Mouse (Mus musculus): ENCODE measurements around the gene Rere. TPM values are rescaled to one million over a fixed set of nuclear protein-coding genes. Genes with fewer than 3 reads are reported as not detected.
"Not testable (repeated sequence)": the region's sequence is repeated elsewhere in the genome, so short reads cannot be mapped to it uniquely, and the experiment has no call there.

Gene Rere
- total RNA-seq, 1 experiment from 2014 or later = 177 TPM

DNA sequence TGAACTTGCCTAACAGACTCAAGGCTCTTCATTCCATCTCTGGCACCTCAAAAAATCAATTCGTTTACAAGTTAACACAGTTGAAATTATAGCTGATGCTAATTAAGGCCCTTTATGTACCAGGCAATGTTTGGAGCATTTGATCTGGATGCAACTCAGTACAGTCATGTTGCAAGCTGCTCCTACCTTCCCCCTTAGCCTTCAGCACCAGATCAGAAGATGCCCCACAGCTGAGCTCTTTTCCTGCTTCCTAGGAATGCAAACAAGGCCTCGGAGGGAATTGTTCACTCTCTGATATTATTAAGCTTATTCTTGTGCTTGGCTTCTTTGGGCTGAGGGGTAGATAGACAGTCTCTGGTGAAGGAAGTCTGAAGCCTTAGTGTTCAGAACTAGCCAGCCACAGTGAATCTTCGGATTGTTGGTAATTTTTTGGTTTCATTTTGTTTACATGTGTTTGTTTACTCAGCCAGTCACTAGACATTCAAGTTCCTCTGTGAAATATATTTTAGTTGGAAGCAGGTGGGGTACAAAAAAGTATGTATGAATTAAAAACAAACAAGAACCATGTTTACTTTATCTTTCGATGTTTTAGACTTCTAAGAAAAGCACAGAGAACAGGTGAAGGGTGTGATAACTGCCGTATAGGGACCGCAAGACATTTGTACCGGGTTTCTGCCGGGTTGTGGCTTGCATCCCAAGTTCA lies 306.3 kb downstream of the Rere start:
- DNase-seq = no peak

DNA sequence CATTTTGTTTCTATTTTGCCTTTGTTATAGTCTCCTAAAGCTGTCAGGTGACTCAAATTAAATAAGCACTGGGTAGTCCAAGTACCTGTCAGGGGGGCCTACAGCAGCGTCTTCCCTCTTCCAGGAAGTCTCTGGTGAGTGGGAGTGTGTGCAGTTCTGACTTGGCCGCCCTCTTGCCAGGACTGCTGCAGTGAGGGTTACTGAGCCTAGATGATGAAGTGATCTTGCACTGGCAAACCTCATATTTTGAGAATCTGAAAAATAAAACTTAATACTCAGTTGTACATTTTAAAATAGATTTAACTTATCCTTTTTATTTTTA lies 306.8 kb downstream of the Rere start:
- DNase-seq = no peak

DNA sequence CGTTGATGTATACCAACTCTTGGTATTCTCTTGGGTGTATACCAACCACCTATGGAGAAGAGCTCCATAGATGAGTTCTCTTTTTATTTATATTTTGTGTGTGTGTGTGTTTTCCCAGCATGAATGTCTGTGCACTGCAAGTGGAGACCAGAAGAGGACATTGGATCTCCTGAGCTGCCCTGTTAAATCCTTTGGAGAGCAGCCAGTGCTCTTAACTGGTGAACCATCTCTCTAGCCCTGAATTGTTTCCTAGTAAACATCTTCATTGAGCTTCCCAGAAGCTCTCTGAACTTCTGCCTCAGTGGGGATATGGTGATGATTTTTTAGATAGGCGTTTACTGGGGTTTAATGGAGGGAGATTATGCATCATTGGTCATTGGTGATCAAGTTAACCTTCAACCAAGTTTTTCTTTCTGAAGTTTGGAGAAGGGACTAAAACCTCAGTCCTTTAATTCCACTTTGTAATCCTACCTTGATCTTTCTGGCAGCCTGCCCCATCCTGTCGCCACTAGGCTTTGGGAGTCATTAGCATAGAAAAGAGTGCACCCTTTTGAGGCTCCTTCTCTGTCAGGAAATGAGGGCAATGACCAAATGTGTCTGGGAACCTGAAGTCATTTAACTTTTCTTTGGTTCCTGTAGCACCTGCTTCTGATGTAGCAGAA lies 309.3 kb downstream of the Rere start:
- no peak for DNase-seq

DNA sequence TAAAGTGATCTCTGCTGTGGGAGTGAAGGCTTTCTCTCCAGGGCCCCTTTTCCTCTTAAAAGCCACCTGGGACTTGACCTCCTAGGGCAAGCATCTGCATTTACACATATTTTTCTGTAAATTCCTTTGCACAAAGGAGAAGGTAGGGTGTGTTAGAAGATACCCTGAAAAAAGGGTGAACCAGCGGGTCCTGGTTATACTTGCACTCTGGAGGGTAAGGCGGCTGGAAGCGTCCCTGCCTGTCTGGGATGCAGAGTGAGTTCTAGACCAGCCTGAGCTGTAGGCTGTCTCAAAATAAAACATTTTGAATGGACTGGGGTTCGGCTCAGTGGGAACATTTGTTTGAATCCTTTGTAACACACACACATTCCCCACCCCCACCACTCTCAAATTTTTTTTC lies 310.2 kb downstream of the Rere start:
- no peak for DNase-seq

DNA sequence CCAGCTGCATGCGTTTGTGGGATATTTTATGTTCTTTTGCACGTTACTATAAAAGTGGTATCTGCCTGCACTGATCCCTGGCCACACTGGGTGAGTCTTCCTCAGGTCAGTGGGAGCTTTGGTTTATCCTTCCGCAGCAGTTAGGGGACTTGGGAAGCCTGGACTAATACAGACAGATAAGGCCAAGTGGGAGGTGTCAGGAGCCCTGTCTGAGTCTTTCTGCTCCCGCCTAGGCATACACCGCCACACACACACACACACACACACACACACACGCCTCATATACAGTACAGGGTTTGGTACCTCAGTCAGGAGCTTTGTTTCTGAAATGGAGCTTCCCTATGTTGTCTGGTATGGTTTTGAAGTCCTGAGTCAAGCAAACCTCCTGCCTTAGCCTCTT lies 310.6 kb downstream of the Rere start:
- DNase-seq = no peak

DNA sequence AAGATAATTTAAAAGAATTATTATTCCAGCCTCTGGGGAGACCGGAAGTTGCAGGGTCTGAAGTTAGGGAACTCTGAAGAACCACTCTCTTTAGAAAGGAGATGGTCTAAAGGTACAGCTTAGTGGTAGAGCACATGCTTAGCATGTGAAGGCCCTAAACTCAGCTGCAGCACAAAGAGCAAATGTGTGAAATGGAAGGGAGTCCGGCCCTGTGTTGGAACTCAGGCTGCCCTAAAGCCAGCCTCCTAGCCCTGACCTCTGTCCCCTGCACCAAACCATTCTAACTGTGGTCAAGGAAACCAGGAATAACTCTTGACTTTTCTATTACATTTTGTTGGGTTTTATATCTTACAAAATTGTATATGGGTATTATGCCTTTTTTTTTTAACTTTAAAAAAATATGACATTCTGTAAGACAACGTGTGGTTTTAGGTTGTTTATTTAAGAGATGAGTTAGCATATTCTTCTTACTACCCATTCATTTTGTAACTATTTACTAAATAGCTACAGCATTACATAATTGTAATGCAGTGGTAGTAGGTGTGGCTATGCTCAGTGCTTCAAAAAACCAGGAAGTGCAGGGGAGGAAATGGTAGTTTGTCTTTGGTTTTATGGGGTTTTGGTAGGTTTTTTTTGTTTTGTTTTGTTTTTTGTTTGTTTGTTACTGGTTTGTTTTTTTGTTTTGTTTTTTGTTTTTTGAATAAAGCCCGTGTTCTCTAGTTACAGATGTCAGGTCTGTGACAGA lies 312.2 kb downstream of the Rere start:
- no peak for DNase-seq

DNA sequence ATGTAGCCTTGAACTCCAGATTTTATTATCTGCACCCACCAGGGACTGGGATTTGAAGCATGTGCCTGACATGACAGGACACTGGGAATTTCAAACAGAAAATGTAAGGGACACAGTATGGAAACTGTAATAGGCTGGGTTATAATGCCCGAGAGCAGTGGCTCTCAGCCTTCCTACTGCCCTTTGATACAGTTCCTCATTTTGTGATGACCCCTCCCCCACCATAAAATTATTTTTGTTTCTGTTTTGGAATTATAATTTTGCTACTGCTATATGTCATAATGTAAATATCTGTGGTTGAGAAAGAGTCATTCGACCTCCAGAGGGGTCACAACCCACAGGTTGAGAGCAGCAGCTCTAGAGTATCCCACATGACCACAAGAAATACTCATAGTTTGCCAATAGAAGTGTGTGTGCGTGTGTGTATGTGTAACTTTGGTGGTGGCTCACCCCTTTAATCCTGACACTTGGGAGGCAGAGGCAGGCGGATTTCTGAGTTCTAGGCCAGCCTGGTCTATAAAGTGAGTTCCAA lies 312.9 kb downstream of the Rere start:
- no peak for DNase-seq

DNA sequence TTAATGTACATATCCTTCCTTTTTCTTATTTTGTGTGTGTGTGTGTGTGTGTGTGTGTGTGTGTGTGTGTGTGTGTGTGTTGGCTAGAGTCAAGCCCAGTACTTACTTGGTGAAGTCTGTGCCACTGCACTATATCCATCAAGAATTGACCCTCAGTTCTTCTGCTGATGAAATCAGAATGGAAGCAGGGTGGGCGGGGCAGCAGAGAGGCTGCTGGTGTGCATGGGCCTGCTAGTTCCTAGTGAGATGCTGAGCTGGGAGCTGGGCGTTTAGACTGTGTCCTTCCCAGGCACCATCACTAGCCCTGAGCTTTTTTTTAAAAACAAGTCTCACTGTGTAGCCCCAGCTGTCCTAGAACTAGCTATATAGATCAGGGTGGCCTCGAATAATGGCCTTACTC lies 313.6 kb downstream of the Rere start:
- DNase-seq = no peak

DNA sequence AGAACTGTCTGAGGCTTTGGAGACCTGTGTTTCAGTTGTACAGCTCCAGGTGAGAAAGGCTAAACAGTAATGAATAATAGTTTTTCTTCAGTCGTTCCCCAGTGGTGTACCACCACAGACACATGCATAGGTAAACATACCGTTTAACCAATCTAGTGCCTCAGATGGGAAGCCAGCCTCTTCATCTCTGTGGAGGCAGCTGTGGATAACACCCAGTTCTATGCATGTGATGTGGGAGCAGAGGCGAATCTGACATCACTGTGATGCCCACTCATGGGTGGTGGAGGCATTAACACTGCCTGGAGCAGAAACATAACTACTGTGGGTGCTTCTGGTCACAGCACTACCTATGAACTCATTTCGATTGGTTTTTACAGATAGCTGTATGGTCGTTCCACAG lies 314.5 kb downstream of the Rere start:
- DNase-seq = no peak

DNA sequence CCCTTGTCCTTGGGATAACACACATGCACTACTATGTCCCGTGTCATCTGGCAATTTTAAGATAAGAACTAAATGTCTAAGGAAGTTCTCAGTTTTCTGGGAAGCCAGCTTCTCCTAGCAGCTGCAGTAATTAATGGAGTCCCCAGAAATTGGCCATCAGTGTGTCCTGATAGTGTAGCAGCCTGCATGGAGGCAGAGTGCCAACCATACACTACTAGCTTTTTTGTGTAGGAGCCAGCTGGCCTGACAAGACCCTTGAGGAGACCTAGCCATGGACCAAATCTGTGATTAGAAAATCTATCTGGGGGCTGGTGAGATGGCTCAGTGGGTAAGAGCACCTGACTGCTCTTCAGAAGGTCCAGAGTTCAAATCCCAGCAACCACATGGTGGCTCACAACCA lies 317.2 kb downstream of the Rere start:
- no peak for DNase-seq

DNA sequence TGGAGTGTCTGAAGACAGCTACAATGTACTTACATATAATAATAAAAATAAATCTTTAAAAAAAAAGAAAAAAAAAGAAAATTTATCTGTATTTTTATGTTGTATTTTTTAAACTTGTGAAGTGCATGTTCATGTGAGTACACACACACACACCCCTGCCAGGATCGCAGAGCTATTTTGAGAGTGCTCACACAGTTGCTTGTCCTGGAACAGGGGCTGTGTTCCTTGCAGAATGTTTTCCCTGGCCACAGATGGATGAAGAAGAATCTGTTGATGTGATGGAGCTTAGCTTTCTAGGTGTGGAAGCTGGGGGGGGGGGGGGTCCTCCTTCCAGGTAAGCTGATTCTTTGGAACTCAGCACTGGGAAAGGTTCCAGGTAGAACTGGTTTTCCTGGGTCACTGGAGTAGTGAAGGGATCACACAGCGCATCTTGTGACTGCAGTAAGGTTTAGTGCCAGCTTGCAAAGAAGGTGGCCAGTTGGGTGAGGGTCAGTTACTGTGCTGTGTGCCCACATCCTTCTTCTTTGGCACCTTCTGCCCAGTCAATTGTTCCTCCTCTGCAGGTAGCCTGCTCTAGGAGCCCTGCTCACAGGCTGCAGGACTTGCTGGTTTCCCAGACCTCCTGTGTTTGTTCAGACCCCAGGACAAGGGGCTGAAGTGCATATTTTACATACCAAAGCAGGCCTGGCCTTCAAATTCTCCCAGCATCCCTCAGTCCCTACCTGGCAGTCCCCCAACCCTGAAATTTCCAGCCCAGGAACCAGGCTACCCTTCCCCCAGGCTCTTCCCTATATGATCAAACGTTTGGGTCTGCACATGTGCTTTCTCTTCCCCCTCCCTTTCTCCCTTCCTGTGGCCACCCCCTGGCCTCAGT lies 317.9 kb downstream of the Rere start:
- no peak for DNase-seq

DNA sequence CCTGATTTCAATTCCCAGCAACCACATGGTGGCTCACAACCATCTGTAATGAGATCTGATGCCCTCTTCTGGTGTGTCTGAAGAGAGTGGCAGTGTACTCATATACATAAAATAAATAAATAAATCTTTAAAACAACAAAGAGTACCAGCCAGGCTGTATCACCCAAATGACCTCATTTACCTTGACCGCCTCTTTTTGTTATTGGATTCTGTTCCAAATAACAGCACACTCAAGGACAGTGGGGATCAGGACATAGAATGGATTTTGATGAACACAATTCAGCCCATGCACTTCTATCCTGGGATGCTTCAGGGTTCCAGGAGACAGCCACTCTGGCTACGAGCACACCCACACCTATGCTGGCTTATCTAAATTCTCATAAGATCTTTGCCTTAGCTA lies 319.1 kb downstream of the Rere start:
- DNase-seq = not testable (repeated sequence)

DNA sequence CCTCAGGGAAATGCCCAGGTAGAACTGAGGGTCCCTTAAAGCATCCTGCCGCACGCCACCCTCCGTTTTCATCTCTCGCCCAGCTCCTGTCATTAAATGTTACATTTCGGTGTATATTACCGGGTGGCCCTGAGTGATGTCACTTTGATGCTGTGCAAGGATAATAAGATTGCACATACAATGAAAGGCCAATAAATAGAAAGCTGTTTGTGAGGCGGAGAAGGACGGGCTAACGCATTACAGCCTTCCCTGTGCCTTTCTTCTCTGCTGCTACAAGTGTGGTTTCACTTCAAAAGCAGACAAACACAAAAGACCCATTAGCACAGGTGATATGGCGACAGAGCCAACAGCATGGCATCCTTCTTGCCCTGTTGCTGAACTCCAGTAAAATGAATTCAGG lies 320.0 kb downstream of the Rere start:
- DNase-seq = no peak

DNA sequence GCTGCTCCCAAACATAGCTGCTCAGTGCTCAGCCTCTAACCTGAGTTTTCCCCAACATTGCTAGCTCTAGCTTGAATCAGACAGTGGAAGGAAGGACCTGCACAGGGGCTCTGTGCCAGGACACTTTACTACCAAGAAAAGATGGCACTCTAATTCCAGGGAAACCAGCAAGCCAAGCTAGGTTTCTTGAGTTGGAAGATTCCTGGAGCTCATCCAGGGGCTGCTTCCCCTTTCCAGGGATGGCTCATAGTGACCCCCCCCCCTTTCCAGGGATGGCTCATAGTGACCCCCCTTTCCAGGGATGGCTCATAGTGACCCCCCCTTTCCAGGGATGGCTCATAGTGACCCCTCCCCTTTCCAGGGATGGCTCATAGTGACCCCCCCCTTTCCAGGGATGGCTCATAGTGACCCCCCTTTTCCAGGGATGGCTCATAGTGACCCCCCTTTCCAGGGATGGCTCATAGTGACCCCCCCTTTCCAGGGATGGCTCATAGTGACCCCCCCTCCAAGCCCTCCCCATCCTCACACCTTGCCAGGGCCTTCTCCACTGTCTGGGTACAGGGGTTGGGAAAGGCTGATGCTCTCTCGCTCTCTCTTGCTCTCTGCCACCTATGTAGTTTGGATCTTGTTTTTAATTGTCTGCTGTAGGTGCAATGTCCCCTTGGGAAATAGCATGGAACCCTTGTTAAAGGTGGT lies 322.1 kb downstream of the Rere start:
- no peak for DNase-seq

DNA sequence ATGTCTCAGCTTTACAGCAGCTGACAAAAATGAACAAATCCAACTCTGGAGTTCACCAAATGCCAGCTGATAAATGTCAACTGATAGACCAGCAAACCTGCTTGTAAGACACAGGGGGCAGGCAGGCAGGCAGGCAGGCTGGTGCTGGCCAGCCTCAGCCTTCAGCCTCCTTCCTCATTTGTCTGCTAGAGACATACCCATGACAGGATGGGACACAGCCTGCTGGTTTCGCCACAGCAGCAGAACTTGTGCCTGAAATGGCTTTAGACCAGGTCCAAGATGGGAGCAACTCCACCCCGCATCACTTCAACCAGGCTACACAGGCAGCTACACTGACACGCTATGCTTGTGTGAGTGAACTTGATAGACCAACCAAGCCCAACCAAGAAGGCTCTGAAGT lies 324.4 kb downstream of the Rere start:
- no peak for DNase-seq

DNA sequence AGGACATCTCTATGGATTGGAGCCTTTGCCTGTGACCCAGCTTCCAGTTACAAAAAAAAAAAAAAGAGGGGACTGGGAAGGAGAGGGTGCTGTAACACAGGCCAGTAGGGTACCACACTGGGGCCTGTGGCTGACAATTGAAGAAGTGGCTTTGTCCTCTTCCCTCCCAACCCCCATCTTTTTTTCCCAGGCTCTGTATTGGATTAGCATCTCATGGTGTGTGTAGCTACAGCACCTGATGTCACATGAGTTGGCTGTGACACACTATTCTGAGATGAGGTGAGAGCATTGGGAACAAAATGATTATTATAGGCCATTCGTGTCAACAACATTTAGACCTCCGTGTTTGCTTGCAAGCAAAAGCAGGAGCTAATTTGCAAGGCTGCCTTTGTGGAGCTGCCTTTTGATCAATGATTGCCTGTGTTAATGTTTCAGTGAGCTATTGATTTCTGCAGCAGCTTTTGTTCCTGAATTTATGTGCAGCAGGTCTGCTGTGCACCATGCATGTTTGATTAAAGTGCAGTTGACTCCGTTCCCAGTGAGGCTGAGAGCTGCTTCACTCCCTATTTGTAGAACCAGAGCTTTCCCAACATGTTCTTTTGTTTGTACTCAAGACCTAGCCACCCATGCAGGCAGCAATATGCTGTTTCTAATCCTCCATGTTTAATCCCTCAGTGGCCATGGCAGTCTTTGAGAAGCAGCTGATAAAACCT lies 325.2 kb downstream of the Rere start:
- no peak for DNase-seq

DNA sequence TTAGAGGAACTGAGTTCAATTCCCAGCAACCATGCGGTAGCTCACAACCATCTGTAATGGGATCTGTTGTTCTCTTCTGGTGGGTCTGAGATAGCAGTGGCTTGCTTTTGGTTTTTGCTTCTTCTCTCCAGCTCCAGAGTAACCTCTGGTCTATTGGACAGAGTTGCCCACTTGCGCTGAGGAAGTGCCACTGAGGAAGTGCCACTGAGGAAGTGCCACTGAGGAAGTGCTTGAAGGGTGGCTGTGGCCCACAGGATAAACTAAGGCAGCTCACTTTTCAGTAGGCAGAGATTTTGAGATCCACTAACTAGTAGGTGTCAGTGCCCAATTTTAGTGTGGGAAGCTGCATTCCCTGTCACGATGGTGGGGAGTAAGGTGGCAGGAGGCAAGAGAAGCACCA lies 327.2 kb downstream of the Rere start:
- DNase-seq = no peak

DNA sequence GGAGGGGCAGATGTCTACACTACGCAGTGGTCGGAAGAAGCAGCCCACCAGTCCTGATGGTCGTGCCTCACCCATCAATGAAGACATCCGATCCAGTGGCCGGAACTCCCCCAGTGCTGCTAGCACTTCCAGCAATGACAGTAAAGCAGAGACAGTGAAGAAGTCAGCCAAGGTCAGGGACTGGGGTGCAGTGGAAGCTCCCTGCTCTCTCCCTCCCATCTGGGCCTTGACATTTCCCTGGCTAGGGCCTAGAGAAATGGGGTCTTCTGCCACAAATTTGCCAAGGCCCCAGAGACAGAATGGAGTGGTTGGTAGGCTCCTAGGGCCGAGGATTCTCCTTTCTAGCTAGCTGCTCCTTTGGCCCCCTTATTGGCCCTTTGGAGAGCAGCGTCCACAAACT lies 332.3 kb downstream of the Rere start:
- no peak for DNase-seq

DNA sequence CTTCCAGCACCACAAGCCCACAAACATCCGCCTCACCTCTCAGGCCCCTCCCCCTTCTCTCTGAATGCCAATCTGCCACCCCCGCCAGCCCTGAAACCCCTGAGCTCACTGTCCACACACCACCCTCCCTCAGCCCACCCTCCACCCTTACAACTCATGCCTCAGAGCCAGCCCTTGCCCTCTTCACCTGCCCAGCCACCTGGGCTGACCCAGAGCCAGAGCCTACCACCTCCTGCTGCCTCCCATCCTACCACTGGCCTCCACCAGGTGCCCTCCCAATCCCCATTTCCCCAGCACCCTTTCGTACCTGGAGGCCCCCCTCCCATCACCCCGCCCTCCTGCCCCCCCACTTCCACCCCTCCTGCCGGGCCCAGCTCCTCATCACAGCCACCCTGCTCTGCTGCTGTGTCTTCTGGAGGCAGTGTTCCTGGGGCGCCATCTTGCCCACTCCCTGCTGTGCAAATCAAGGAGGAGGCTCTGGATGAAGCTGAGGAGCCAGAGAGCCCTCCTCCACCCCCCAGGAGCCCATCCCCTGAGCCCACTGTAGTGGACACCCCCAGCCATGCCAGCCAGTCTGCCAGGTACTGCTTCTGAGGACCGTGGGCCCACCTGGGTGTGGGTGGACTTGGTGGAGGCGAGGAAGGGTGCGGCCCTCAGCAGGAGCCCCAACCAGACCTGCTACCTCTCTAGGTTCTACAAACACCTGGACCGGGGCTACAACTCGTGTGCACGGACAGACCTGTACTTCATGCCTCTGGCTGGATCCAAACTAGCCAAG lies 334.0 kb downstream of the Rere start:
- DNase-seq = no peak

DNA sequence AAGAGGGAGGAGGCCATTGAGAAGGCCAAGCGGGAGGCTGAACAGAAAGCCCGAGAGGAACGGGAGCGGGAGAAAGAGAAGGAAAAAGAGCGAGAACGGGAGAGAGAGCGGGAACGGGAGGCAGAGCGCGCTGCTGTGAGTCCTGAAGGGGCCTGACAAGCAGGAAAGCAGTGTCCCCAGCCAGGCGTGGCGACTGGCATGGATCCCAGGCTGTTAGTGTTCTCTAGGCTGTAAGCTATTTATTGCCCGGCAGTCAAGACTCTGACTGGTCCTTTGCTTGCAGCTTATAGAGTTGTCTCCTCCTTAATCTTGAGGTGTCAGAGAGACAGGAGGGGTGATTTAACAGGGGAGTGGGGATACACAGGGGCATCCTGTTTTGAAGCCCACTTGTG lies 334.6 kb downstream of the Rere start:
- no peak for DNase-seq

Measured in adrenal gland, postnatal 25 days (tissue).